Mouse (Mus musculus) retina, adult 2 months (tissue): ENCODE measurements around the gene Stt3b.
A peak's percentile ranks its signal among the peaks of the same experiment; 100 is the strongest.

Experiments used
- DNase-seq: peaks from one replicate; pipeline ENCODE4 v3.0.0-alpha.2; 2012; ENCODE audit warnings: low read depth, low spot score

Stt3b gene

DNA sequence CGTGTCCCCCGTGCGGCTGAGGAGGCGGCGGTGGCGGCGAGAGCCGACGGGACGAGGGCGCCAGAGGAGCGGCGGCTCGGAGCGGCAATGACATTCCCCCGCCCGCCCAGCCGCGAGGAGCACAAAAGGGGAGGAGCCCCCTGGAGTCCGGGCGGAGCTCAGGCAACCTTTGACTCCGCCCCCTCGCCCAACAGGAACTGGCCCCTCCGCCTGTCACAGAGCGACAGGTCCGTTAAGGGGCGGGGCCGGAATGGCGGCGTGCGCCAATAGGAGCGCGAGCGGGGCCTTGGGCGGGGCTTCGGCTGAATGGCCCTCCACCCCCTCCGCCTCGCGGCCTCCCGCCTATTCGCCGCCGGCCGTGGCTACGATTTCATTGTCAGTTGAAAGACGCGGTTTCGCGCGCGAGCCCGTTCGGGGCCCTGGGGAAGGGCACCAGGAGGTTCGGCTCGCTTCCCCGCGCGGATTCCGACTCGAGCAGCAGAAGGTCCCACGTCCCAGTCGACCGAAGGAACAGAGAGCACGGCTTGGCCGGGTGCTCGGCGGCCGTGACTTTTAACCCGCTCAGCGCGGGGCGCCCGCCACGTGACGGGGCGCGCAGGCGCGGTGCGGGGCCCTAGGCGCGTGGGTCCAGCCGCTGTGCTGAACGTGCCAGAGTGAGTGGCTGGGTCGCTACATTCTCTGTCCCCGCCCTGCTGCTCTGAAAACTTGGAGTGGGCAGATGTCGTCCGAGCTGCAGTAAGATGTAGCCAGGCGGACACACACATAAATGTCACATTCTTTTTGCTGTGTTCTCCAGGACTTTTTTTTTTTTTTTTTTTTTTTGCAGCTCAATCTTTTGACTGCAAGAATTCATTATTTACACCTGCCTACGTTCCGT, at the start of gene Stt3b:
Gene Stt3b (minus strand): TSS at position 76 of the 877 bp plus-strand sequence.
- DNase-seq, result peak; percentile 98

DNA sequence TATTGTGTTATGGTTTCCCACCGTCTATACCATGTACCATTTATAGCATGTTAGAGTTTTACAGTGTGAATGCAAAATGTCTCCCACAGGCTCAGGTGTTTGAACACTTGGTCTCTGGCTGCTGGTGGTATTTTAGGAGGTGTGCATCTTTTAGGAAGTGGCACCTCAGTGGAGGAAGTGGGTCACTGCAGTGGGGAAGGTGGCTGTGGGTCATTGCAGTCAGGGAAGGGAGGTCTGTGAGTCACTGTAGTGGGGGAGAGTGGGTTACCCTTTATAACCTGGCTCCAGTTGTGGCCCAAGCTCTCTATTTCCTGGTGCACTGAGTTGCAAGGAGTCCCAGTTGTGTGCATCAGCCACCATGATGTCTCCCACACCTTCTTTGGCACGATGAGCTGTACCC, 48.2 kb upstream of the Stt3b start:
- DNase-seq, result no peak

DNA sequence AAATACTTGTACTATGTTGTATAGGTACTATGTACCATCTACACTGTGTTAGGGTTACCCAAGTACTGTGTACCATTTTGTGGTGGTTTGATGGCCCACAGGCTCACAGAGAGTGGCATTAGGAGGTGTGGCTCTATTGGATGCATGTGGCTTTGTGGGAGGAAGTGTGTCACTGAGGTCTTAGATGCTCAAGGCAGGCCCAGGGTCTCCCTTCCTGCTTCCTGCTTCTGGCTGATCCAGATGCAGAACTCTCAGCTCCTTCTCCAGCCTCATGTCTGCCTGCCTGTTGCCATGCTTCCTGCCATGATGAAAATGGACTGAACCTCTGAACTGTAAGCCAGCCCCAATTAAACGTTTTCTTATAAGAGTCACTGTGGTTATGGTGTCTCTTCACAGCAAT, 47.8 kb upstream of the Stt3b start:
- DNase-seq, result no peak

DNA sequence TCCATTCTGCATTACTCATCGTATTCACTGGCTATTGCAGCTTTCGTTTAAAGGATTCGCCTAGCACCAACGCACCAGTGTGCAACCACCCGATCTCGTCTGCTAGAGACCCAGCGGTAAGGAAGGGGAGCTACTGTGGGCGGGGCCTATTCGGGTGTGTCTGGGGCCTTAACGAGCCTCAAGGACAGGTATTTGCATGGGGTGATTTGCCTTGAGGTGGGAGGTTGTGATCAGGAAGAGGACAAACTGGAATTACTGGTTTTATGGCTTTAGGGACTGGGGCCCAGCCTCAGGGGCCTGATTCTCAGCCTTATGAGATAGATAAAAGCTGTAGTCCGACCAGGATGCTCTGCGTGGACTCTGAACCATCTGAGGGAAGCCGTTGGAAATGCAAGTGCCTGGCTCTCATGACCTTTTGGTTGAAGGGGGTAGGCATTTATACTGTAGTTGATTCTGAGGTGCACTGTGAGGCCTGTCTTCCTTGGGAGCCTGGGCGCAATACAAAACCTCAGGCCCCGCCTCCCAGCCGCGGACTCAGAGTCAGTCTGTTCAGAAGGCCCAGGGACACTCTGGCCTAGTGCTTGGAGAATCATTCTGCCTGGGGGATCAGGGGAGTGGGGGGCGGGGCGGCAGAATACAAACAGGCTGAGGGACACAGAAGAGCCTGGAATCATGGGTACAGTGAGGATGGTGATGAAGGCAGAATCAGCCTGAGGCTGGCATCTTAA, 46.7 kb upstream of the Stt3b start:
- no peak for DNase-seq

- no peak for DNase-seq
These were observed 45.8 kb upstream of the Stt3b start for GRCm38 (mm10) chr9:115355972-115356371.

DNA sequence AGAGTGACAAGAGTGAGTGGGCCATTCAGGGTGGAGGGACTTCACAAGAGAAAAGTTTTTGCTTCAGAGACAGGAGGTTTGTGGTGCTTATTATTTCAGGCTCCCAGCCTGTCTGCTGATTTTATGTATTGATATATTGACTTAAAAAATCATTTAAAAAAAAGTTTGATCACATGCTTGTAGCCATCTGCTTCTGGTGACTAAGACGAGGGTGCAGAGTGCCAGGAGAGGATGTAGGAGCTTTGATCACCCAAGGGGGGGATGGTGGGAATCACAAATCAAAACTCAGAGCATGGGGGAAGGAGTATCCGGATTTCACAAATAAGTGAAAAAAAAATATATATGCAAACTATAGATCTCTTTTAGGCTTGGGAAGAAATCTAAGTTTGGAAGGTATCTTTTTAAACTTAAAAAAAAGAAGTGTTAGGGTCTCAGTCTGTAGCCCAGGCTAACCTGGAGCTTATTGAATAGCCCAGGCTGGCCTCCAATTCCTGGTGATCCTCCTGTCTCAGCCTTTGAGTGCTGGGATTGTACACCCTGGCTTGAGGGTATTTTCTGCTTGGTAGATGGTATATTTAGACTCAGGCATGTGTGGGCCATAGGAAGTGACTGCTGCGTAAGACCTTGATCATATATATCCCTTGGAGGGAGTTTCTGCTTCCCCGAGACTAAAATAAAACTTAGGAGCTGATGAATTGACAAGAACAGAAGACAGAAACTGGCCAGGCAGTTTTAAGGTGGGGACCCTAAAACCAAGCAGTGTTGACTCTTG, 39.7 kb upstream of the Stt3b start:
- no peak for DNase-seq

DNA sequence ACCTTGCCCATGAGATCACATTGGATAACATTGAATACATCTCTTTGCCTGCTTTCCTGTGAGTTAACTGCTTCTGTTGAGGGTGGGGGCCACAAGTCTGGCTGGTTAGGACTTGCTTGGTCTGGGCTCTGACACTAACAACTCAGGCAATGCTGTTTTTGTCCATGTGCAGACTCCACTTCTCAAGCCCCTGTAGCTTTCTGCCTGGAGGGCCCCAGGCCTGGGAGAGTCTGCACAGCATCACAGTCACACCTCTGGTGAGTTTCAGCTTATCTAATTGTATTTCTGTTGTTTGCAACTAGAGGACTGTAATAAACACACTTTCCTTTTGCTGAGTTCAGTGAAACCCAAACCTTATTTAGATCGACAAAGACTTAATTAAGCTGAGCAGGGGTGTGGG, 38.9 kb upstream of the Stt3b start:
- no peak for DNase-seq

DNA sequence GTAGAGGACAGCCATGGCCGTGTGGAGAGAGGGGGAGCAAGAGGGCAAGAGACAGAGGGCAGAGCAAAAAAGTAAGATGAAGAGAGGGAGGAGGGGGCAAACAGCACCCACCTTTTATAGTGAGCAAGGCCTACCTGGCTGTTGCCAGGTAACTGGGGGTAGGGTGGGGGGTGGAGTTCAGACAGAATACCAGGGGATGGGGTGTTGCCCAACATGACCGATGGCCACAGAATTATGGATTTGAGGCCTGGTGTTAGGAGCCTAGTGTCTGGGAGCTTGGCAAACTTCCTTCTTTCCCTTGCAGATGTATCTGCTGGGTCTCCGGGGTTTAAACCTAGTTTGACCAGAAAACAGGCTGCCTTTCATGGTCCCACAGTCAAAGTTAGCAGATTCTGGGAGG, 34.7 kb upstream of the Stt3b start:
- no peak for DNase-seq

DNA sequence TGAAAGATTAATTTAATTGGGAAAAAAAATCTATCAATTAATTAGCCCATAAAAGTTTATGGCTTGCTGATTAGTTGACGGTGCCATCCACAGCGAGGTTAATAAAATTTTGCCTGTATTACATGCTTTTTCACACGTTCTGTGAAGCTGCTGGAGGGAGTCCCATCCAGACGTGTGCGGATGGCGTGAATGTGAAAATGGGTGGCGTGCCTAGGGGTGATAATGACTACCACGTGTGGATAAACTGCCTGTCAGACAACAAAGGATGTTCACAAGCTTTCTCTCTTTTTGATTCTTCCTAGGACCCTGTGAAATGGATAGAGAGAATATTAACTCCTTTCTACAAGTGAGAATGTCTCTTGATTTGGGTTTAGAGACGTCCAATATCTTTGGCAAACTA, 31.4 kb upstream of the Stt3b start:
- DNase-seq, result no peak

- no peak for DNase-seq
These were observed 30.1 kb upstream of the Stt3b start for GRCm38 (mm10) chr9:115340212-115340815.

DNA sequence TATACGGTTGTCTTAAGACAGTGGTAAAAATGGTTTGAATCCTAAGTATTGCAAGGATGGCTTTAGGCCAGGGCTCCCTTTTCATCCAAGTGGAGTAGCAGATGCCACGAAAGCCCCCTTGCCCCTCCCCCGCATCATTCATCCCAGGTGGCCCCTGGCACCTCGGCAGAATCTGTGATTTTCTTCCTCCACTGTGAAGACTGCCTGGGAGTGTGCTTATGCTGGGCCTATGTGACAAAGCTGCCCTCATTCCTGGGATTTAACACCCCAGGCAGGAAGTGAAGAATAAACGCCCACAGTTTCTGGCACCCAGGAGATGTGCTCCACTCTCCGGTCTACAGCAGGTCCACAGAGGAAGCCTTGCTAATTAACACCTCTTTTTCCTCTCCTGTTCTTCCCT, 28.6 kb upstream of the Stt3b start:
- no peak for DNase-seq

GRCm38 (mm10) chr9:115333016-115333415, 22.8 kb upstream of the Stt3b start:
- no peak for DNase-seq

DNA sequence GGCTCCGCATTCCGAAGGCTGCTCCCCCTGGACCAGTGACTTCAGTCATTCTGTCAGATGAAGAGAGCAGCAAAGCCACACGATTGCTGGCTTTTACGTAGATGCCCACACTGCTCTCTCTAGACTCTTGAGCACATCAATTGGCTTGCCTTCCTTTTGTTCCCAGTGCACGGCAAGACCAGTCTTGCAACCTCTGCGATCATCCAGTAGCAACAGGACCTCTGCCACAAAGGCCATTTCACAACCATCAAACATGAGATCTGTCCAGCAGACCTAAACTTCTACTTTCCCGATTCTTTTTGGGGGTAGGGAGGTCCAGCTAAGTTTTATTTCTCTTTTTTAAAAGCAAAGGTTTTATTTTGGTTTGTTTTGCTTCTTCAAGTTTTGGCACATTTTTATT, 22.1 kb upstream of the Stt3b start:
- DNase-seq, result no peak

- DNase-seq, result no peak
These were observed 20.7 kb upstream of the Stt3b start for GRCm38 (mm10) chr9:115330861-115331476.

GRCm38 (mm10) chr9:115326533-115326890, 16.3 kb upstream of the Stt3b start:
- no peak for DNase-seq

DNA sequence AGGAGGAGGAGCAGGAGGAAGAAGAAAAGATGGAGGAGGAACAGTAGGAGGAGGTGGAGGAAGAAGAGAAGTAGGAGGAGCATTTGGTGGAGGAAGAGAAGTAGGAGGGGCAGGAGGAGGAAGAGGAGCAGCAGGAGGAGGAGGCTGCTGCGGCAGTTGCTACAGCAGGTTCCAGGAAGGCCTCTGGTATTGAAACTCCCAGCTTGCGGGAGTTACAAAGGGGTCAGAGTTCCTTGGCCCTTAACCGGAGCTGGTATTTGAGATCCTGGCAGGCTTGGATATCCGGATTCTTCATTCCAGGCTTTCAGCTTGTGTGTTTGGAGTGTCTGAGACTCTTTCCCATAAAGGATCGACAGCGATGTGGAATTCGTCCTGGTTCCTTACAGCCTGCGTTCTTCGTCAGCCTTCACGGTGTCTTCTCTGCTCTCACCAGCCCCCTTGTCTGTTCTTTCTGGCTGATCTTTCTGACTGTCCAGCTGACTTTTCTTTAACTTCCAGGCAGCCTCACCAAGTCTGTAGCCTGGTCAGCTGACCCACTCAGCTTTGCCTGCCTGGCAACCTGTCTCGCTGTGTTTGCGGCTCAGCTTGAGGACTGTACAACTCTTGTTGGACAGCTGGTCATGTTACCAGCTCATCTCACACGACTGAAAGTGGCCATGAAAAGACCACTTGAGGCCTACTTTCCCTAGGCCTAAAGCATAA, 15.8 kb upstream of the Stt3b start:
- no peak for DNase-seq

DNA sequence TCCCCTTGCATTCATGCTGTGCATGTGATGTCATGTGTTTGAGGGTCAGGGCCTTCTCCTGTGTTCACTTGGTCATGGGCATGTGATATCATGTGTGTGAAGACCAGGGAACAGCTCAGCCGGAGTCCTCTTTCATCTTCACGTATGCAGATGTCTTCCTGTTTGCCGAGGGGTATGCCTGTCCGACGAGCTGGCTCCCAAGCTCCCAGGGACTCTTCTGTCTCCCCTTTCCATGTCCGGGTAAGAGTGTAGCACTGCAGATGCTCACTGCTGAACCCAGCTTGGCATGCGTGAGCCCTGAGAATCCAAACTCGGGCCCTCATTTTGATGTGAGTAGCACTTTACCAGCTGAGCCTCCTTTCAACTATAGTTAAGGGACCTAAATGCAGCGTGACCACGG, 13.4 kb upstream of the Stt3b start:
- DNase-seq, result no peak

DNA sequence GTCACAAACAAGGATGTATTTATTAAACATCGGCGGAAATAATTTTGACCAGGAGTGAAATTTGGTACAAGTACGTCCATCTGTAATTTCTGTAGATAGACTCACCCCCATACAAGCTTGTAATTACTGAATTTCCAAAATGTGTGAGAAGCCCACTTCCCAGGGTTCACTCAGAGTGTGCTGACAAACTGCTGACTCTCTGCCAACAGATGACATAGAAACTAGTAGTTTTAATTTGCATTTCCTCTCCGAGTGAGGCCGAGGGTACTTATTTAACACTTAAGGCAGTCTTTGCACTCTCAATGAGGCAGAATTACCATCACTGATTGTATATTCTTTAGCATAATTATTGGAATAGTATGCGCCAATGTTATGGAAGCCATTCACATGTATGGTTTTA, 12.2 kb upstream of the Stt3b start:
- no peak for DNase-seq

DNA sequence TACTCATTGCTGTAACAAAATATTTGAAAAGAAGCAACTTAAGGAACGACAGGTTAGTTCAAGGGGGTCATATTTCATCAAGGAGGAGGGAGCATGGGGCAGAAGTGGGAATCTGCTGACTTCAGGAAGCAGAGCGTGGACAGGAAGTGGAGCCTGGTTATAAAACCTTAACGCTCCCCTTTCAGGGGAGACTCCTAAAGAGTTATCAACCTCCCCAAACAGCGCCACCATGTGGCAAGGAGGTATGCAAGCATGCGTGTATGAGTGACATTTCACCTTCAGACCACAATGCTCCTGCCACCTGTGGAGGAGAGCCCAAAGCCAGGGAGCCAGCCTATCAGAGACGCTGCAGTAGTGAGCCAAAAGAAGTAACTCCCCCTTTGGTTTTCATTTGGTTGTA, 10.8 kb upstream of the Stt3b start:
- DNase-seq, result no peak

DNA sequence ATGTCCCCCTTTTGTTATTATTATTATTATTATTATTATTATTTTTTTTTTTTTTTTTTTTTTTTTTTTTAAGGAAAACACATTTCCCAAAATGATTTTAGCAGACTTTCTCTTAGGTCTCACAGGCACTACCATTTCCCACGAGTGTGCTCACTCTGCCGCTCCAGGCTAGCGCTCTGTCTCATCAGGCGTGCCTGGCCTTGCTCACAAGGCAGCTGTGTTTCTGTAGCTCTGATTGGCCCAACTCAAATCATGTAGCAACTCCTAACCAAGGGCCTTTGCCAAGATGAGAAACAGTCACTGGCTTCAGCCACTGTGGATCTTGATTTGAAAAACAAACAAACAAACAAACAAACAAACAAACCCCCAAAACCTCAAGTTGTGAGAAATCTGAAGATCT, 9.9 kb upstream of the Stt3b start:
- DNase-seq, result no peak
